10 mouse cellular contexts compared by ENCODE assay signal in genomic region chr6:61382526-61382925, GRCm38 (mm10).
DNase-seq lines count a peak whose midpoint lies in the region; ATAC-seq and TF ChIP-seq lines count a peak whose summit lies in the region.
"Had no signal": no experiment of that assay in that cellular context is flagged by ENCODE, and none has a peak within 500 bp of the region (broad histone marks: within the 10 kb centered on the region; RNA-seq: fewer than 3 reads in every experiment).

No protein-coding gene starts in this region.

- TF ChIP-seq EP300 in liver, postnatal 0 days (IDR thresholded peaks at IDR 0.05; ENCODE audit: low read depth): no peak

- peak; percentile 93 for ATAC-seq in frontal cortex, adult (ENCODE audit: low TSS enrichment)
- no peak for ATAC-seq in liver, postnatal 0 days
- peak; percentile 87 for ATAC-seq in forebrain, embryonic 13.5 days
- peak; percentile 88 for ATAC-seq in neural tube, embryonic 15.5 days (ENCODE audit: low FRiP score)
- no peak for ATAC-seq in erythroblast, adult 5-6 weeks (replicated peaks; ENCODE audit: low FRiP score, poor library complexity, severe bottlenecking)
- ATAC-seq in intestine, embryonic 16.5 days: no peak

- no peak overlapping the region for H3K9ac ChIP-seq in liver, postnatal 0 days (replicated peaks)
- no peak overlapping the region for H3K9ac ChIP-seq in forebrain, embryonic 13.5 days
- H3K9ac ChIP-seq in neural tube, embryonic 15.5 days (replicated peaks): no peak overlapping the region
- no peak overlapping the region for H3K9ac ChIP-seq in intestine, embryonic 16.5 days (ENCODE audit: low read depth, low read length)

- TF ChIP-seq CTCF in liver, postnatal 0 days (IDR thresholded peaks at IDR 0.05; ENCODE audit: low read depth): 0 out of 2 replicates have a peak, but pooled peaks have one; percentile 8

- no peaks in the 10 kb centered on the region for H3K27me3 ChIP-seq in liver, postnatal 0 days (ENCODE audit: insufficient read depth, low read length)
- H3K27me3 ChIP-seq in forebrain, embryonic 13.5 days: no peaks in the 10 kb centered on the region
- no peaks in the 10 kb centered on the region for H3K27me3 ChIP-seq in neural tube, embryonic 15.5 days (replicated peaks)
- no peaks in the 10 kb centered on the region for H3K27me3 ChIP-seq in intestine, embryonic 16.5 days (replicated peaks; ENCODE audit: control insufficient read depth, insufficient read depth, low read length)

- H3K36me3 ChIP-seq in liver, postnatal 0 days (replicated peaks; ENCODE audit: insufficient read depth, low read length): no peaks in the 10 kb centered on the region
- no peaks in the 10 kb centered on the region for H3K36me3 ChIP-seq in forebrain, embryonic 13.5 days (ENCODE audit: poor library complexity, severe bottlenecking)
- H3K36me3 ChIP-seq in neural tube, embryonic 15.5 days: no peaks in the 10 kb centered on the region
- H3K36me3 ChIP-seq in intestine, embryonic 16.5 days (ENCODE audit: control insufficient read depth, insufficient read depth, low read length): no peaks in the 10 kb centered on the region
- H3K36me3 ChIP-seq: G1E had no signal

- WGBS in liver, postnatal 0 days (ENCODE audit: insufficient replicate concordance): 14% methylated on average over 3 of the region's 3 CpGs
- WGBS in forebrain, embryonic 13.5 days: 36% methylated on average over 3 of the region's 3 CpGs
- WGBS in neural tube, embryonic 15.5 days: 26% methylated on average over 3 of the region's 3 CpGs
- 30% methylated on average over 3 of the region's 3 CpGs for WGBS in intestine, embryonic 16.5 days

- H3K27ac ChIP-seq in liver, postnatal 0 days (ENCODE audit: low read depth): no peak overlapping the region
- H3K27ac ChIP-seq in forebrain, embryonic 13.5 days: no peak overlapping the region
- no peak overlapping the region for H3K27ac ChIP-seq in neural tube, embryonic 15.5 days (replicated peaks)
- H3K27ac ChIP-seq in intestine, embryonic 16.5 days (ENCODE audit: low read length): no peak overlapping the region

- H3K9me3 ChIP-seq in liver, postnatal 0 days (ENCODE audit: low read length): no peaks in the 10 kb centered on the region
- H3K9me3 ChIP-seq in forebrain, embryonic 13.5 days (replicated peaks): no peaks in the 10 kb centered on the region
- no peaks in the 10 kb centered on the region for H3K9me3 ChIP-seq in neural tube, embryonic 15.5 days (replicated peaks)
- no peaks in the 10 kb centered on the region for H3K9me3 ChIP-seq in intestine, embryonic 16.5 days (ENCODE audit: control insufficient read depth, low read length)
- H3K9me3 ChIP-seq: G1E had no signal

- no peak overlapping the region for H3K4me3 ChIP-seq in liver, postnatal 0 days (ENCODE audit: low read depth, low read length)
- H3K4me3 ChIP-seq in forebrain, embryonic 13.5 days: no peak overlapping the region
- no peak overlapping the region for H3K4me3 ChIP-seq in neural tube, embryonic 15.5 days (replicated peaks)
- H3K4me3 ChIP-seq in intestine, embryonic 16.5 days (ENCODE audit: low read length): no peak overlapping the region
- H3K4me3 ChIP-seq: erythroblast, embryonic 14.5 days had no signal

- no peak for DNase-seq in frontal cortex, postnatal 14 days (ENCODE audit: low spot score in 2 of 2)
- no peak for DNase-seq in liver, postnatal 0 days
- DNase-seq in liver: no peak

- H3K4me1 ChIP-seq in liver, postnatal 0 days (ENCODE audit: insufficient read depth): no peaks in the 10 kb centered on the region
- H3K4me1 ChIP-seq in forebrain, embryonic 13.5 days: no peaks in the 10 kb centered on the region
- peaks cover 5% of the 10 kb centered on the region; the same call in 1 of the 2 replicates for H3K4me1 ChIP-seq in neural tube, embryonic 15.5 days
- H3K4me1 ChIP-seq in intestine, embryonic 16.5 days (ENCODE audit: control insufficient read depth, insufficient read depth, low read length): no peaks in the 10 kb centered on the region

- H3K4me2 ChIP-seq in liver, postnatal 0 days (ENCODE audit: low read depth, low read length): no peak overlapping the region
- H3K4me2 ChIP-seq in forebrain, embryonic 13.5 days: no peak overlapping the region
- H3K4me2 ChIP-seq in neural tube, embryonic 15.5 days: no peak overlapping the region
- no peak overlapping the region for H3K4me2 ChIP-seq in intestine, embryonic 16.5 days (ENCODE audit: low read depth, low read length)

Comparison
In these comparisons a context has a peak if more than half of its experiments do, and no peak if none do; other contexts are left out.
1. ATAC-seq: peak in frontal cortex, adult (single experiment), forebrain, embryonic 13.5 days (single experiment) and neural tube, embryonic 15.5 days (single experiment); none in liver, postnatal 0 days (single experiment), erythroblast, adult 5-6 weeks (single experiment) and intestine, embryonic 16.5 days (single experiment).